Mouse (Mus musculus) liver, adult 2 months (tissue): ENCODE results near the gene Ccdc73.
"Not testable (repeated sequence)": the region's sequence is repeated elsewhere in the genome, so short reads cannot be mapped to it uniquely, and the experiment has no call there.

Experiments
- CTCF ChIP-seq: fragments of 200-500 bp; IDR thresholded peaks from 2 replicates; pipeline ENCODE4 v1.5.1; 2011; ENCODE audit warnings: low read depth, low read length, control low read depth
- POLR2A ChIP-seq: fragments of 200-500 bp; IDR thresholded peaks from 2 replicates; pipeline ENCODE4 v1.6.1; 2011; ENCODE audit warnings: low read length, control low read depth; ENCODE audit not compliant: insufficient read depth; ENCODE audit errors: extremely low read depth

GRCm38 (mm10) chr2:104818763-104819162 is 48.8 kb upstream of the Ccdc73 start:
- not testable (repeated sequence) for TF ChIP-seq CTCF, POLR2A
